Mouse (Mus musculus): ENCODE results near the gene Ankfn1. TPM values are rescaled to one million over a fixed set of nuclear protein-coding genes. Genes with fewer than 3 reads are reported as not detected.

Ankfn1 gene
- polyA plus RNA-seq, 1 experiment from 2014 or later = not detected

DNA sequence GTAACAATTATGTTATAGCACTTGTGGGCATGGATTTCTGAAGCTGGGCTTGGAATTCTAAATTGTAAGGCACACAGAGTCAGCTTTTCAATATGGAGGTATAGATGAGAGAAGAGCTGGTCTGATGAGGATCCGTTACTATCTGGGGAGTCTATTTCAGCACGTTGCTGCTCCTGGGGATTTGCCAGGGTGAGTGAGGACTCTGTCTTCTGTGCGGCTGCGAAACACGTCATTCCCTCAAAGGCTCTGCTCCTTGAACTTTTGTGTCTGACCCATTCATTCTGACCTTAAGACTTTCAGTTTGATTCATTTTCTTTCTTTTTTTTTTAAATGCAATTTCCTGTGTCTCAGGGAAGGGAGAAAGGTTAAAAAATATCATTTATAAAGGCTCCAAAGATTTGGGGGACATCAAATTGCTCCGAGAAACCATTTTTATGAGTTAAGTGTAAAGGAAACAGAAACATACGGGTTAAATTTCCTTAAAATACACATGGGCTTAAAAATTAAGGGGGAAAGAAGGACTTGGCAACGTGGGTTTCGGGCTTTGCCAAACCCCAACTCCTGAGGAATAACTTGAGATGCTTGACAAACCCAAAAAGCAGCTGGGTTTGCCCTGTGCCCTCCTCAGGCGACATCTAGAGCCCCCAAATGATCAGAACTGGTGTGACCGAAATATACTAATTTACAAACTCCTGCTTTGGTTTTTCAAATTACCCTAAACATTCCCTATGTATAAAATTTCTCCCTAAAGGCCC lies 207.9 kb downstream of the Ankfn1 start:
- H3K4me3 ChIP-seq (replicated peaks) = no peak overlapping the region
- no peak for ATAC-seq (ENCODE audit: insufficient read depth)
- no peaks in the 10 kb centered on the region for H3K9me3 ChIP-seq (replicated peaks)
- H3K36me3 ChIP-seq (replicated peaks) = no peaks in the 10 kb centered on the region
- no peak overlapping the region for H3K27ac ChIP-seq (replicated peaks)
- H3K27me3 ChIP-seq = no peaks in the 10 kb centered on the region
- WGBS (ENCODE audit: insufficient replicate concordance) = 60% methylated on average over 11 of the region's 11 CpGs
- no peaks in the 10 kb centered on the region for H3K4me1 ChIP-seq (replicated peaks)
- H3K9ac ChIP-seq = no peak overlapping the region
- H3K4me2 ChIP-seq = no peak overlapping the region

DNA sequence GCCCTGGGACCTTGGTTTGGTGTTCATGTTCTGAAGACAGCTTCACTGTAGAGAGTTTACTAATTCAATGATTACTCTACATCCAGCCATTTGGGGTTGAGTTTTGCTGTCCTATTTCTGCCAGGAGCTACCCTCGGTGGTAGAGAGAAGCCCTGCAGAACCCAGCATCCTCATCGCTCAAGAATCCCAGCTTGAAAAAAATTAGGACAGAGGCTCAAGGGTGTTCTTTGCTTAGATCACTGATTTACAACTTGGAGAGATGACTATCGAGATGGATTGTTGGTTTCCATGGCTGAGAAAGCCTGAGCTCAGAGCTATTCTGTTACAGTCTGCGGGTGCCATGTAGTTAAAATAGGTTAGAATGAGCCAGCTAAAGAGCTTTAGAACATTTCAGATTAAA lies 209.2 kb downstream of the Ankfn1 start:
- no peaks in the 10 kb centered on the region for H3K4me1 ChIP-seq (replicated peaks)
- no peaks in the 10 kb centered on the region for H3K27me3 ChIP-seq
- H3K4me2 ChIP-seq = no peak overlapping the region
- H3K4me3 ChIP-seq (replicated peaks) = no peak overlapping the region
- H3K36me3 ChIP-seq (replicated peaks) = no peaks in the 10 kb centered on the region
- H3K9me3 ChIP-seq (replicated peaks) = no peaks in the 10 kb centered on the region
- H3K9ac ChIP-seq = no peak overlapping the region
- no peak for ATAC-seq (ENCODE audit: insufficient read depth)
- 75% methylated on average over 4 of the region's 4 CpGs for WGBS (ENCODE audit: insufficient replicate concordance)
- H3K27ac ChIP-seq (replicated peaks) = no peak overlapping the region

DNA sequence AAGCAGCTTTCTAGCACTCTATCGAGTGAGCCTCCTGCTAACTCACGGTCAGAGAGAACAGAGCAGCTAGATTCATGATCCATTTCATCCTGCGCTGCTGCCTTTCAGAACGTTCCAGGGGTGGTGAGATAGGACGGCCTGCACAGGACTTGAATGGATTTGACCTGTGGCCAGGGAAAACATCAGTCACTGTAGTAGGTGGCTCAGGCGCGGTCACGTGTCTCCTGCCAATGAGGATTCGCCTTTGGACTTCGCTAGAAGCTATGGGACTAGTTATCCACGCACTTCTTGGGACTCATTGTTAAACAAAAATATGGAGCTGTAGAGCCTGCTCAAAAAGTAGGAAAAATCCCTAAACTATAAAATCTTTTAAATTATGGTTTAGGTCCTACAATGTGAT lies 226.0 kb downstream of the Ankfn1 start:
- Histone ChIP-seq H3K4me2 (no peak overlapping the region), H3K27ac (replicated peaks) (no peak overlapping the region), H3K4me1 (replicated peaks) (no peaks in the 10 kb centered on the region), H3K36me3 (replicated peaks) (no peaks in the 10 kb centered on the region), H3K9ac (no peak overlapping the region), H3K4me3 (replicated peaks) (no peak overlapping the region), H3K9me3 (replicated peaks) (no peaks in the 10 kb centered on the region), H3K27me3 (no peaks in the 10 kb centered on the region)
- ATAC-seq (ENCODE audit: insufficient read depth) = no peak
- WGBS (ENCODE audit: insufficient replicate concordance) = 75% methylated on average over 11 of the region's 11 CpGs

DNA sequence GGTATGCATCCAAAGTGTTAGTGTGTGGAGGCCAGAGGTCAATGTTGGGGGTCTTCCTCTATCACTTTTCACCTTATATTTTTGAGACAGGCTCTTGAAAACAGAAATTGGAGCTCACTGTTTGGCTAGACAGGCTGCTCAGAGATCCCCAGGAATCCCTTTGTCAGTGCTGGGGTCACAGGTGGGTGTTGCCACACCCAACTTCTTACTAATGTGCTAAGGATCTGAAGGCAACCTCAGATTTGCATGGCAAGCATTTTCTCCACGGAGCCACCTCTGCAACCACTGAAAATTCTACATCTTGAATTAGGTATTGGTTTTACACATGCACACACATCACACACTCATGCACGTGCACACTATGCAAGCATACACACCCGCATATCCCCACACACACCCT lies 226.5 kb downstream of the Ankfn1 start:
- WGBS (ENCODE audit: insufficient replicate concordance) = 57% methylated on average over 3 of the region's 3 CpGs
- Histone ChIP-seq H3K36me3 (replicated peaks) (no peaks in the 10 kb centered on the region), H3K4me1 (replicated peaks) (no peaks in the 10 kb centered on the region), H3K4me3 (replicated peaks) (no peak overlapping the region), H3K9ac (no peak overlapping the region), H3K4me2 (no peak overlapping the region), H3K27me3 (peaks cover 2% of the 10 kb centered on the region), H3K27ac (replicated peaks) (no peak overlapping the region), H3K9me3 (replicated peaks) (no peaks in the 10 kb centered on the region)
- no peak for ATAC-seq (ENCODE audit: insufficient read depth)

DNA sequence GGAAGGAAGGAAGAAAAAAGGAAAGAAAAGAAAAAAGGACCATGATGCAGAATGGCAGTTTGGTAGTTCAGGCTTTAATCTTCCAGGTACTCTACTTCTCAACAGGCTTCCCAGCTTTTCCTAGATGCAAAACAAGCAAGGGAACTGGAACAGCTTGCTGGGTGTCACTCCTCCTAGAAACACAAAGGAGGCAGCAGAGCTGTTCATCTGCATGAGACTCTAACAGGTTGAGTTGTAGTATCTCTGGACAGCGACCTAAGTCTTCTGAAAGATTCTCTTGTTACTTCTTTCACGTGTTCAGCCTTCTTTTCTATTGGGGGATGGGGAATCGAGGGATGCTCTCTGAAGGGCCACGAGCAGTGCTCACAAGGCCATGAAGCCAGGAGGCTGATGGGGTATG lies 228.7 kb downstream of the Ankfn1 start:
- H3K4me1 ChIP-seq (replicated peaks) = no peaks in the 10 kb centered on the region
- no peak for ATAC-seq (ENCODE audit: insufficient read depth)
- peaks cover 11% of the 10 kb centered on the region for H3K27me3 ChIP-seq
- 36% methylated on average over 4 of the region's 4 CpGs for WGBS (ENCODE audit: insufficient replicate concordance)
- H3K27ac ChIP-seq (replicated peaks) = no peak overlapping the region
- no peak overlapping the region for H3K4me3 ChIP-seq (replicated peaks)
- H3K9ac ChIP-seq = no peak overlapping the region
- H3K9me3 ChIP-seq (replicated peaks) = no peaks in the 10 kb centered on the region
- H3K36me3 ChIP-seq (replicated peaks) = no peaks in the 10 kb centered on the region
- H3K4me2 ChIP-seq = no peak overlapping the region

DNA sequence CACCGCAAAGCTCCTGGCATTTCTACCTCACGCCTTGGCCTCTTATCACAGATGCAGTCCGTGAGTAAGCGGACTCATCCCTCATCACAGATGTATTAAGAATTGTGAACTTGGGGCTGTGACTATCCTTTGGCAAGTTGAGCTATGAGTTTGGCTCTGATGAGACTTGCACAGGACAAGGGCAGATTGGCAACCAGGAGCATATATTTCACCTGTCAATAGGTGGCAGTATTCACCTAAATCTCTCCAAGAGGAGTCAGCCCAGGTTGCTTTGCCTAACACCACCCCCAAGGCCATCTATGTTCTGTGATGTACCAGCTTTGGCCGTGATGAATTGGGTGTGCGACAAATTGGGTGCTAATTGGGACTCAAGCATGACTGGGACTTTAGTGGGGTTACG lies 231.3 kb downstream of the Ankfn1 start:
- Histone ChIP-seq H3K4me1 (replicated peaks) (no peaks in the 10 kb centered on the region), H3K9me3 (replicated peaks) (no peaks in the 10 kb centered on the region), H3K27ac (replicated peaks) (no peak overlapping the region), H3K4me2 (no peak overlapping the region), H3K4me3 (replicated peaks) (no peak overlapping the region), H3K36me3 (replicated peaks) (no peaks in the 10 kb centered on the region), H3K27me3 (peaks cover 11% of the 10 kb centered on the region), H3K9ac (no peak overlapping the region)
- 33% methylated on average over 7 of the region's 7 CpGs for WGBS (ENCODE audit: insufficient replicate concordance)
- no peak for ATAC-seq (ENCODE audit: insufficient read depth)

DNA sequence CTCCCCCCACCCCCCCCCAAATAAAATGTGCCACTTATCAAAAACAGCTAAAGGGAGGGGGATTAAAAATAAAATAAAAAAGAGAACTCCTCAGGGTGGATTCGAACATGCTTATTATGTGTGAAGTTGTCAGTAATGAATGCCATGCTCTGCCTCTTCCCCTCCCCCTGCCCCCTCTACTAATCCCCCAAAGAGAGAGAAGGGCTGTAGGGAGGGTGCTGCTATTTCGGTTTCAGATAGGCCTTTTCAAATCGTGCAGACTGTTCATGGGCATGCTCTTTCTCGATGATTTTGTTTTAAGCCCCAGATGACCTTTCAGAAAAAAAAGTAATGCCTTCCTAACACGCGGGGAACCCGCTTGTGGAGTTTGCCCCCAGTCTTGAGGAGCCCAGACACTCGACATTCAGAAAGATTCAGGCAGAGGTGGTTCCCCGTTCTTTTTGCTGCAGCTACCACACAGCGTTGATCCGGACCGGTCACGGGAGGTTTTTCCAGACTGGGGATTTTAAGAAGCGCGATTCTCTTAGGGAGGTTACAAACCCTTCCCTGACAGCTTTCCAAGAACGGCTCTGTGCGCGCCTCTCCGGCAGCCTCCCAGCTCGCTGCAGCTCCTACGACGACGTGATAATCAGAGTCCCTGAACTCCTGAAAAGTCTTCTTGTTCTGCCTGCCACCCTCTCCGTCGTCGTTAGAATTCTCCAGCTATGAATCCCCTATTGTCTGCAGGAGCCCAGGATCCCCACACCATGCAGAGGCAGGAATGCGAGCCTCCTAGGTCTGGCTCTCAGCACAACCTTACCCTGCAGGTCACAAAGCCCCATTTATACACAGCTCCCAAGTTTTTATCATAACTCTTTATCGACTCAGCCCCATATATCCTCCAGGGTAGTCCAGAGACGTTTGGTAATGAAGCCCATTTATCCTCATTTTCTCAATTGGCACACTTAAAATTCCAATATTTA lies 232.3 kb downstream of the Ankfn1 start:
- no peak overlapping the region for H3K4me3 ChIP-seq (replicated peaks)
- H3K9ac ChIP-seq = no peak overlapping the region
- H3K36me3 ChIP-seq (replicated peaks) = no peaks in the 10 kb centered on the region
- H3K27ac ChIP-seq (replicated peaks) = no peak overlapping the region
- 7% methylated on average over 29 of the region's 29 CpGs for WGBS (ENCODE audit: insufficient replicate concordance)
- H3K4me2 ChIP-seq = no peak overlapping the region
- H3K4me1 ChIP-seq (replicated peaks) = no peaks in the 10 kb centered on the region
- H3K27me3 ChIP-seq = peaks cover 11% of the 10 kb centered on the region
- no peaks in the 10 kb centered on the region for H3K9me3 ChIP-seq (replicated peaks)
- ATAC-seq (ENCODE audit: insufficient read depth) = no peak

DNA sequence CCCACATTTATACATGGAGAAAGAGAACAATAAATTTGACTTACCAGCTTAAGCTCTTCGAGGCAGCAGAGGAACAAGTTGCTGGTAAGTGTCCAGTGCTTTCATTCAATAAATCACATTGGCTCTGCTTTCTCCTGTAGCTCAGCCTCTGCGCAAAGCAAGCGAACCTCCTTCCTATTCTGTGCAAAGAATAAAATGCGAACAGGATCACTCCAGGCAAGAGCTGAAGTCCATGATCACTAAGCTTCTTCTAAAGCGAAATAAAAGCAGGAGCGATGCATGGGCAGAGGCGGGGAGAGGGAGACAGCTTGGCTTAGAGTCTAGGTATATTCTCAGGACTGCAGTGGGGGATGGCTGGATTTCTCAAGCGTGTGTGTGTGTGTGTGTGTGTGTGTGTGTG lies 239.1 kb downstream of the Ankfn1 start:
- Histone ChIP-seq H3K9ac (no peak overlapping the region), H3K4me2 (no peak overlapping the region), H3K27ac (replicated peaks) (no peak overlapping the region), H3K9me3 (replicated peaks) (no peaks in the 10 kb centered on the region), H3K27me3 (no peaks in the 10 kb centered on the region), H3K4me1 (replicated peaks) (no peaks in the 10 kb centered on the region), H3K36me3 (replicated peaks) (no peaks in the 10 kb centered on the region), H3K4me3 (replicated peaks) (no peak overlapping the region)
- WGBS (ENCODE audit: insufficient replicate concordance) = 61% methylated on average over 8 of the region's 8 CpGs
- no peak for ATAC-seq (ENCODE audit: insufficient read depth)

DNA sequence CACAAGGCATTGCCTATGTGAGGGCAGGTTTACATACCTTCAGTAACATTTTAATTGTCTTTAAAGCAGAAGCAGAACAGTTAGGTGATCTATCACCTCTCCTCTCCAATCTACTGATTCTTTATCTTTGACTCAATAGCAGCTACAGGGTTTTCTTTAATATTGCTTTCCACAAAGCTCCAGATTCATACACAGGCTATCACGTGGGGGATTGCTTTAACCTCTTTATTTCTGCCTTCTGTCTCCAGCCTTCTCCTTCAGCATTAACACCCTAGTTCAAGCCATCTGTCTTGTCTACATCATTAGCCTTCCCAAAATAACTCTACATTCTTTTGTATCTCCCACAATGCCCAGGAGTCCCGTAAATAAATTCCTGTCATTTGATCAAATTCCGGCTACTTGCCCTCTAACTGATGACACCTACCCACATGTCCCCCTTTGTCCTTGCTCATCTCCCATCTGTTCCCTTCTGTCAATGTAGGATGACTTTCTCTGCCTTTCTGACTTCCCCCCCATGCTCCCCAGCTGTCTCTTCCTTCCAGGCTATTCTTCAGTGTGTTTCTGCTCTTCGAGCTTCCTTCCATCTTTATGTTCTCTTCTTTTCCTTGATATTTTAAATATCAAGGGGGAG lies 249.5 kb downstream of the Ankfn1 start:
- Histone ChIP-seq H3K4me1 (replicated peaks) (no peaks in the 10 kb centered on the region), H3K4me2 (no peak overlapping the region), H3K4me3 (replicated peaks) (no peak overlapping the region), H3K27me3 (no peaks in the 10 kb centered on the region), H3K9me3 (replicated peaks) (no peaks in the 10 kb centered on the region), H3K36me3 (replicated peaks) (no peaks in the 10 kb centered on the region), H3K27ac (replicated peaks) (no peak overlapping the region), H3K9ac (no peak overlapping the region)
- 55% methylated on average over 4 of the region's 4 CpGs for WGBS (ENCODE audit: insufficient replicate concordance)
- ATAC-seq (ENCODE audit: insufficient read depth) = no peak

DNA sequence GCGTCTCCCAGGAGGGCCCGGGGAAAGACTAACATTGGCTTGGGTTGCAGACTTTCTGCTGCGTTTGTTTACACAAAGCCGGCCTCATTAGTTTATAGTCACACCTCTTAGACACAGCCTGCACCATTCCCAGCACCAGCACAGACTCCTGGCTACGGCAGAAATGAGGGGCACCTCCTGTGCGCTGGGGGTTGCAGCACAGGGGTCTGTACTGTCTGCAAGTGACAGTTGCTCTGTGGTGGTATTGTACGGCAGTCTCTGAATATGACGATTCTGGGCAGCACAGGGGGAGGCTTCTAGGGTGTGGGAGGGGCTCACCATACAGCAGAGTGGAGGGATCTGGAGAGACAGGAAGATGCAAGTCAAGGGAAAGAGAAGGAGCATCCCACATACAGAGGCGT lies 262.0 kb downstream of the Ankfn1 start:
- H3K4me2 ChIP-seq = no peak overlapping the region
- no peak overlapping the region for H3K4me3 ChIP-seq (replicated peaks)
- no peak overlapping the region for H3K9ac ChIP-seq
- no peak for ATAC-seq (ENCODE audit: insufficient read depth)
- no peak overlapping the region for H3K27ac ChIP-seq (replicated peaks)
- 22% methylated on average over 9 of the region's 9 CpGs for WGBS (ENCODE audit: insufficient replicate concordance)
- no peaks in the 10 kb centered on the region for H3K27me3 ChIP-seq
- H3K36me3 ChIP-seq (replicated peaks) = no peaks in the 10 kb centered on the region
- no peaks in the 10 kb centered on the region for H3K9me3 ChIP-seq (replicated peaks)
- H3K4me1 ChIP-seq (replicated peaks) = no peaks in the 10 kb centered on the region

DNA sequence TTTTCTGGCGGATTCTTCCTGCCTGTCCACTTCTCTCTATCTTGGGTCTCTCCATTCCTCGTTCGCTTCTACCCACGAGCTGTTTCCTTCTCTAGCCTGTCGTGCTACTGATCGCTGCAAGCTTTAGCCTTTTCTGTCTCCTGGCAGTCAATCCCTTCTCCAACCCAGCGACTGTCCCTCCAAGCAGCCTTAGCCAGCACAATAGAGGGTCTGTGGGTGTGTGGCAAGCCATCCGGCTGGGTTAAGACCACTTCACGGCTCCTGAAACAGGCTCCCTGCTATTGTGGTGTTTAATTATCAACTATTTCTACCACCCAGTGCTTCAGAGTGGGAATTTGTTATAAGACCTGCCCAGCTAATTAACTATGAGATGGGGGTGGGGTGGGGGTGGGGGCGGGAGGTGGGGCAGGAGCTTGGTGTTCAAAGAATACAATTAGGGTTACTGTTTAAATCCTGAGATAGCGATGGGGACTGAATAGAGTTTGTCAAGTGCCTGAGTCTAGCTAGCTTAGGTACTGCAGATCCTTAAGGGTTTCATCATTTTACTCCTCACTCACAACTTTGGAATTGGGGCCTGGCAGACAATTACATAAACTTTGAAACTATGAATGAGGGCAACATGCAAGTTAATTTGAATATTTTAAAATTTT lies 268.7 kb downstream of the Ankfn1 start:
- H3K36me3 ChIP-seq (replicated peaks) = no peaks in the 10 kb centered on the region
- no peaks in the 10 kb centered on the region for H3K9me3 ChIP-seq (replicated peaks)
- H3K4me3 ChIP-seq (replicated peaks) = no peak overlapping the region
- no peak for ATAC-seq (ENCODE audit: insufficient read depth)
- H3K27me3 ChIP-seq = no peaks in the 10 kb centered on the region
- H3K4me2 ChIP-seq = no peak overlapping the region
- no peak overlapping the region for H3K27ac ChIP-seq (replicated peaks)
- no peak overlapping the region for H3K9ac ChIP-seq
- no peaks in the 10 kb centered on the region for H3K4me1 ChIP-seq (replicated peaks)
- WGBS (ENCODE audit: insufficient replicate concordance) = 32% methylated on average over 11 of the region's 11 CpGs
